Mouse (Mus musculus) megakaryocyte progenitor cell, adult 5-6 weeks (primary cell): Measurements from ENCODE around the gene Cnr1. TPM values are rescaled to one million over a fixed set of nuclear protein-coding genes. Genes with fewer than 3 reads are reported as not detected.
A peak's percentile ranks its signal among the peaks of the same experiment; 100 is the strongest.

ENCODE experiments used
- ATAC-seq: replicated peaks from 2 replicates; pipeline ENCODE4 v1.8.0; 2016; ENCODE audit warnings: mild to moderate bottlenecking, moderate TSS enrichment, inconsistent platforms; ENCODE audit not compliant: poor library complexity
- total RNA-seq, 2 experiments: library from RNA; stranded (forward) in 1 of 2; stranded (reverse) in 1 of 2; fragments of 157-497, 149-512 nt in 1 of 2; fragments of 200-1000 nt in 1 of 2; gene quantifications; 2 replicates each; pipeline versions ENCODE4 v1.2.3 to v1.2.4; 2015 to 2017

Cnr1 gene
- not detected in 2 replicates for total RNA-seq (2015)
- not detected in 2 replicates for total RNA-seq (2017)

DNA sequence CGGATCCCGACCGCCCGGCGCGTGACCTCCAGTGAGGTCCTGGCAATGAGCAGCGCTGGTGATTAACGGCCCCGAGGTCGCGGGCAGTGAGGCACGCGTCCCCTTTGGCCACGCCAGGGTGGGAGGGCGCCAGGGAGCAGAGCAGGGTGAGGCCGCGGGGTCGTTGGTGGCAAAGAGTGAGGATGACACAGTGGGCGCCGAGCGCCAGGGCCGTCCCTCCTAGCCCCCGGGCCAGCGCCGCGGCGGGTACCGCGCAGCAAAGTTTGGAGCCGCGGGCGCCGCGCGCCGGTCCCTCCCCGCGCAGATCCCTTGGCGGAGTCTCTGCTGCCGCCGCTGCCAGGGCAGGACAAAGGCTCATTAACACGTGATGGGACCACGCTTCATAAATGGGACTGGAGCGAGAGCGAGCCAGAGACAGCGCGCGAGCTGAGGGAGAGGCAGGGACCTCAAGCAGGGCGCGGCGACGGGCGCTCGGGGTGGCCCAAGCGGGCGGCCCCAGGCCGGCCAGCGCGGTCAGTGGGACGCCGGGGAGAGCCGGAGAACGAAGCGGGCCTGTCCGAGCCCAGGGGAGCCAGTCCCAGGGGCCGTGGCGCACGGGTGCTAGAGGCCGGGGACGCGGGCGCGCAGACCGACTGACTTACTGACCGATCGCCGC is at the start of gene Cnr1:
Cnr1 (plus strand) TSS at position 360 of the 655 bp plus-strand sequence.
- ATAC-seq: peak; percentile 63

DNA sequence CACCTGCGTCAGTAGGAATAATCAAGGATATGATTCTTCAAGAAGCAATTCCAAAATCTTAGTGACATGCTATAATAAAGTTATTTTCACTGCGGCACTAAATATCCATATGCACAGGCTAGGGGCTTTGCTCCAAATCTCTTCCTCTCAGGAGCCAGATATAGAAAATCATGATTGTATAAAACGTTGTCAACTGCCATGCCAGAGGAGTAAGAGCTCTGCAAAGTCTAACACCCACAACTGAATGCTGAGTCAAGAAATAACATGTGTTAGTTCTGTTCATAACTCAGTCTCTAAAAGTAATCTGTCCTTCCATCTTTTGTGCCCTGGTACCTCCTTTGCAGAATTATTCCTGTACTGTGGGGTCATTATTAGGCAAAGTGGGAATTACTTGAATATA is 44.4 kb upstream of the Cnr1 start:
- no peak for ATAC-seq

DNA sequence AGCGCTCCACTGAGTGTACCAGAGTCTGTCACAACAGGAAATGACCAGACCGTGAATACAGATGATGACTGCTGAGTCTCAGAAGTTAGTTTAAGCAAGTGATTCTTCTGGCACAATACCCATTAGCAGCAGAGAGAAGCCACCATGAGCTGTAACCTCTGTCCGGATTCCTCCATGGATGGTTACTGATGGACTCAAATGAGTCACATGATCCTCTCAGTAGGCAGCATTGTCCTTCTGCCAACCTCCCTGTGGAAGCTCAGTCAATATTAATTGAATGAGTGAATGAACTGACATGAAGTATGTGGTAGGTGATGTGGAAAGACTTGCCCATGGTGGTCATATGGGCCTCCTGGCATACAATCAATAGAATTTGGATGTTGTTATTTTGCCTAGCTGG is 38.4 kb upstream of the Cnr1 start:
- ATAC-seq: no peak

DNA sequence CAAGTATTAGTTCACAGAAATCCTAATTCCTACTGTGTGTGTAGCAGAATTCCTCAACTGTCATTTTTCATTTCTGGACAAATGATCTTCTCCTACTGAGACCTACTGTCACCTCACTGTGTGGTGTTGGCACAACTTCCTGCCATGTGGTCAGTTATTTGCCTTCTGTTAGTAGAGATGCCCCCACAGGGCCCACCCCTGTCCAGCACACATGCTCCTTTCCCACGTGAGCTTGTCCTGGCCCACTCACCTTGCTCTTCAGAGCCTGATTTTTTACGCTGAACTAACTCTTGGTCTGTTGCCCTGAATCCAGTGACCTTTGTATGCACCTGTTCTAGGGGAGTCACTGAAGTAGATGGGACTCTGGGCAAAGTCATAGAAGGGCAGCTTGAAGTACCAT is 34.4 kb upstream of the Cnr1 start:
- ATAC-seq: no peak

DNA sequence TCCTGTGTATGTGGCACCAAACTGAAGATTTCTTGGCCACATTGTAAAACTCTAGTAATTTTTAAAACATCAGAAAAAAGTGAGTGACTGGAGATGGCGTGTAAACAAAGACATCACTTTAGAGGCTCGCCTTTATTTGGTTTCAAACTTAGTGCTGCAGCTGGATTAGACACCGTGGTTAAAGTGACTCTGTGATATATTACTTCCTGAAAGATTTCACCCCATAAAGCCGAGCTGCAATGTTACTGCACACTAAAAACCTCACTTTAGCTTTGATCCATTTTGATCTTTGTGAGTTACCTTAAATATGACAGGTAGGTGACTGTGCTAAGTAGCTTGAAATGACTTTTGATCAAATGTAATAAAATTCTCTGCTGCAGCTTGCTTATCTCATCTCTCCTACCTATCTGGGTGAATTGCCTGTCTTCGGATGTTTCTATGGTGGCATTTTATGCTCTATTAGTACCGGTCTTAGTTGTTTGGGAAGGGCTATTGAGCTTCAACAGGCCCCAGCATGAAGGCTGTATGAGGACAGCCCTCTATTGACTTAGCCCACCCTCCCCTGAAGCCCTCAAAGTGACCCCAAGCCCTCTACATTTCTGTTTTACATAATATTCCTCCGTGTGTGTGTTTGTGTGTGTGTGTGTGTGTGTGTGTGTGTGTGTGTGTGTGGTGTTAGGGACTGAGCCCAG is 32.1 kb upstream of the Cnr1 start:
- ATAC-seq: no peak

DNA sequence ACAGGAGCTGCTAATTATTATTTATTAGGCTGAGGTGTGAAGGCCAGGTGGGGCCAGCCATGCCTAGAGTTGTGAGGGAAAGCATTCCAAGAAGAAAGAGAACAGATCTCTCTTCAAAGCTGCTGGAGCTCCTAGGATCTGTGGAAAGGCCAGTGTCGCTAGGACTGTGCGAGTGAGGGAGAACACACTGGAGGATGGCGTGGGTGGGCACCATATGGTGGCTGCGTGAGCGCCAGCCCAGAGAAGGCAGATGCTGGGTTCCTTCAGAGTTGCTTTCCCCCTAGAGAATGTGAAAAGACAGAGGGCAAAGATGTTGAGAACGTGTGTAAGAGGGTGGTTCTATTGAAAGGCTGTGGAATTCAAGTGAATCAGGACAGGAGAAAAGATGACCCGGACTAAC is 30.6 kb upstream of the Cnr1 start:
- ATAC-seq: no peak

DNA sequence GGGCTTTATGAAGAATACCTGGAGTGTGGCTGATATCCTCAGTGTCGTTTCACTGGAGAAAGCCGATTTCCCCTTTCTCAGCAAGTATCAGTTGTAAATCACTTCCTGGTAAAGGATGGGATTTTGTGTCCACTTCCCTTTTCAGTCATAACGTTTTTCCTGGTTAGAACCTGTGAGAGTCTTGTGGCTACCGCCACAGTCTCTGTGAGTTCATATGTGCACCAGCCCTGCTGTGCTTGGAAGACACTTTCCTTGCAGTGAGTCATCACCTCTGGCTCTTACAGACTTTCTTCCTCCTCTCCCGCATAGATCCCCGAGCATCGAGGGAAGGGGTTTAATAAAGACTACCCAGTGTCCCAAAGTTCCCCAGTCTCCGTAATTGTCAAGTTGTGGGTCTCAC is 29.3 kb upstream of the Cnr1 start:
- peak; percentile 88 for ATAC-seq

DNA sequence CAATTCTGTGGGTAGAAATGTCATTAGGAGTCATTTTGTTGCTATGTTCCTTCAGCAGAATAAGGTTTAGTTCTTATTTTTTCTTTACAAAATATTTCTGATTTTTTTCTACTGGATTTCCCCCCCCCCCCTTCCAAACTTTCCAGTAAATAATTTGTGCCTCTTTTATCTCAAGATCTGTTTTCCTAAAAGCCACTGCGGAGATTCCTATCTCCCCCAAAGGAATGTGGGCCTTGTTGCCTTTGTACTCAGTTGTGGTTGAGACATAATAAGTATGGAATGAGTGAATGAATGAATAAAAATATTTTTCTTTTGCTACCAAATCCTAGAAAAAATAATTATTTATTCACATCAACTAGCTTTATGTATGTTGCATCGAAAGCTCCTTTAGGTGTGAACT is 28.9 kb upstream of the Cnr1 start:
- ATAC-seq: no peak

DNA sequence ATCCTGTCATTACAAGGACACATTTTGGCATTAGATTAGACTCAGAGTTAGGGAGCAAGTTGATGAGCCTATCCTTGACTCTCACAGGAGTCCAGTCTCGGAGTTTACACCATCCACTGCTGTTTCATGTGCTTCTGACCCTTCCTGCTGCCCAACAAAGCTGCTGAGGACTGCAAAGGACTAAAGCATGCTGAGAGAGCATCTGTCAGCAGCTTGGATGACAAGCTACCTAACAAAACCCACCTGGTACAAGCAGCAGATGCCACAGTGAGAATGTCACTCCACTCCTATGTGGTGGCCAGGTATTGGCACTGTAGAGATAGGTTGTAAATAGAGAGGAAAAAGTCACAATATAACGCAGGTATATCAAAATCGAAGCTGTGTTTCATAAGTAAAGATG is 22.7 kb upstream of the Cnr1 start:
- no peak for ATAC-seq

DNA sequence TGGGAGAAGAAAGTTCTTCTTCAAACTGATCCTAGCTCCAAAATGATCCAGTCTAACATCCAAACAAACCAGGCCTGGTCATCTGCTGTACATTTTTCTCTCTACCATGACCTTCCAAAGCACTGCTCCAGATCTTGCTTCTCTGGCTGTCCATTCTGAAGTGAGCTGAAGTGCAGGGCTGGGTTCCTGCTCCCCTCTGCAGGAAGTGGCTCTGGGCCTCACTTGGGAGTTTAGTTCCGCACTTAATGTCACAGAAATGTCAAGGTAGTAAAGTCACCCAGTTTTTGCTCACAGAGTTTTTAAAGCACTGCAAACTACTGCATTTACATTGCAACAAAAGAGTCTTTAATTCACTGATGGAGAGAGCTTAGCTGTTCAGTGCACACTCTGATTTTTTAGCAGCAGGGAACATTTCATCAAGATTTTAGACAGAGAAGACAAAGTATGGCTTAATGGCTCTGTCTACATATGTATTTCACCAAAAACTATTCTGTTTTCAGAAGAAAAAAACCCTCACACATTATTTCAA is 20.5 kb upstream of the Cnr1 start:
- no peak for ATAC-seq

DNA sequence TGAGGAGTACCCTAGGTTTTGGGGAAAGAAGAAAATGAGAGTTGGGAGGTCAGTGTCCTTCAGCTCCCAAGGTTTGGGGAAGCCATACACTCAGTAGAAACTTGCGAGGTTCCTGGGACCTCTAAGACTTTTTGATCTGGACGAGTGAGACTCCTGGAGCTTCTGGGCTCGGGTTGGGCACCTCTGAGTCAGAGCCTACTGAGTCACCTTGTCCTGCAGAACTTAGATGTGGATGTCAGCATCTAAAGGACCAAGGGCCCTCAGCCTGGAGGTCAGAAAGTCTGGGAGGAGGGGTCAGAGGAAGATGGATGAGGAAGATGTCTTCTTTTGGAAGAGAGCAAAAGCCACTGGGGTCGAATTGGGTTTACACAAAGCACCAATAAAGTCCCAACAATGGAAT is 19.6 kb upstream of the Cnr1 start:
- no peak for ATAC-seq

DNA sequence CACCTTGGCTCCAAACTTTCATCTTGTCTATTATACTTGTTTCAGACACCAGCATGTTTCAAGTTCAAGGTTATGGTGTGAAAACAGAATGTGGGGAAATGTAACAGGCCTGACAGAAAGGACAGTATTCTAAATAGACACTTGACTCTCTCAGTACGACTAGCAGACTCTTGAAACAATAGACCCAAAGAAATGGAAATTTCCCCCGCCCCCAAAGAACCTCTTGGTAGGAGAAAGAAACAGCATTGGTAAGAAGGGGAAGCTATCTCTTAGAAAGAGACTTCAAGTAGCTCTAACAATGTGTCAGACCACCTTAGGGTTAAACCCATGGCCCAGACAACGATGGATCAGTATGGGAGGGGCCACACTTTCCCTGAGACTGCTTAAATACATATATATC is 15.6 kb upstream of the Cnr1 start:
- no peak for ATAC-seq

DNA sequence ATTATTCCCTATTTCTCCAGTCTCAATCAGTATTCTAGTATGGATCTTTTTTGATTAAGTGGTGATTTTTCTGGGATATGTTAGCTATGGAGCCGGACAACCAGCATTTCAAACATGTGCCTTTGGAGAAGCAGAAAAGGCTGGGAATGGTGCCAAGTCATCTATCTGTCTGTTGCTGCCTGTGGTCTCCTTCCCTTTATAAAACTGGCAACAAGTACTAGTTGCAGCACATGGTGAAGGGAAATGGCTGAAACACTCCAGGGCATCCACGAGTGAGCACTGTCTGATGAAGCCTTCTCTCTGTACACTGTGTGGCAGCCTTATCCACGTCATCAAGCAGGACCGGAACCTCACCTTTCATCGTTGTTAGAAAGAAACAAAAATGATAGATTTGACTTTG is 8.7 kb upstream of the Cnr1 start:
- ATAC-seq: no peak

DNA sequence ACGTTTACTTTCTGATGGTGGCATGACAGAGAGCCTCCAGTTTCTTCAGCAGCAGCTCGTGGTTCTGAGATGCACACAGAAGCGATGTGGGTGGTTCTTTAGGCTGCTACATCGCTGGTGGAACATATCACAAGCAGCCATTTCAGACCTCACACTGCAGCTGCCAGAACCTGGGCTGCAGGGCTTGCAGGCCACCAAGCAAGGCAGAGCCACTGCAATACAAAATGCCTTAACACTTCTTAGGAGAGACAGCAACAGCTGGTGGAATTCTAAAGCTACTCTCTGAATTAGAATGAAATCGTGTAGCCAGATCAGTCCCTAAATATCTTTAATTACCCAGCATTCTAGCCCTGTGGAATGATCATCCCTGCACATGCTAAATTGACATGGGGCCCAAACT is 3.6 kb upstream of the Cnr1 start:
- ATAC-seq: no peak

DNA sequence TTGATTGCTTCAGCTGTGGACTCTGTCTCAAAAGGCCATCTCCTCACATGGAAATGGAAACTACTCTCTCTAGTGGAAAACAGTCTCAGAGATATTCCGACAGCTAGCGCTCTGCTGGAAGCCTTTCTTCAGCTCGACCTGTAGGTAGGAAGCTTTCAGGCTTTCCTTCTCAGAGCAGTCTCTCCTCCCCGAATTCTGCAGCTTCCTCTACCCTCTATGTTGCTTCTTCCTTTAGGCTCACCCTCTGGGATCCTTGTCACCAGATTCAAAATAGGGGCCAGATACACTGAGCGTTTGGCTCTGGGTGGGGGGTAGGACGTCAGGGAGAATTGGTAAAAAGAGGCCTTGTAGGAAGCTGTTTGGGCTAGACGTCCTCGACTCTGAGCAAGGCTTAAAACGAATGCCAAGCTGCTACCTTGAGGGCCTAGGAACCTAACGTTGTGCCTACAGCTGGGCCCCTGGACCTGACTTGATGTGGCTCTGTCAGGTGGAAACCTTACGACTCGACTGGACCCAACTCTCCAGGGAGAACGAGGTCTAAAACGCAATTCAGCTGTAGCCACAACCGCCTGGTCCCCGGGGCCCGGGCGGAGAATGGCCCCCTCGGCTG is 1.1 kb upstream of the Cnr1 start:
- no peak for ATAC-seq

DNA sequence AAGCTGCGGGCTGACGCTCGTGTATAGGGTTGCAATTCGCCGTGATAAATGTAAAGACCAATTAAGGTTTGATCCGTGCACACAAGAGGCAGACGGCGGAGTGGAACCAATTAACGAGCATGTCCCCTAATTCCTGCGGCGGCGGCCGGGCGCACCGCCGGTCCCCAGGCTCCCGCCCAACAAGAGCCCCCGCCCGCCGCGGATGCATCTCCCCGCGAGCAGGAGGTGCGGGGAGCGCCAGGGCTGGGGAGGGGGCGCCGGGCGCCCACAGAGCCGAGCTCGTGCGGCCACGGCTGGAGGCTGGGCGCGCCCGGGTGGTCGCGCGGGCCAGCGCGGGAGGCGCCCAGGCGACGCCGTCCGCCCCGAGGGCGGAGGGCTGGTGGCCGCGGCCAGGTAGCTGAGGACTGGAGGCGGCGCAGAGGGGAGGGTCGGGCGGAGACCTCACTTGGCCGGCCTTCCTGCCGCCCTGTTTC is 596 bp upstream of the Cnr1 start:
- 0 out of 2 replicates have a peak, but pooled peaks have one; percentile 4 for ATAC-seq

DNA sequence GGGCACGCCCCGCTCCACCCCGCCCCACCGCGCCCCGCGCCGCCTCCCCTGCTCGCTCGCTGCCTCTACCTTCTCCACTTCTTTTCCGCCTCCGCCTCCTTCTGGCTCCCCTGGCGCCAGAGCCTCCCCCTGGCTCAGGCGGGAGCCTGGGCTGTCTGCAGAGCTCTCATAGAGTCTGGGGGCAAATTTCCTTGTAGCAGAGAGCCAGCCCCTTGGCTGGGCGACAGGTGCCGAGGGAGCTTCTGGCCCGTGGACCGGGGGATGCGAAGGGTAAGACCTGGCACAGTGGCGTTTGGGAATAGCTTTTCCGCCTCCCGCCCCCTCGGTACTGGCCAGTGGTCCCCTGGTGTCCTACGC is 474 bp downstream of the Cnr1 start:
- ATAC-seq: no peak; the same call in 1 of the 2 replicates

DNA sequence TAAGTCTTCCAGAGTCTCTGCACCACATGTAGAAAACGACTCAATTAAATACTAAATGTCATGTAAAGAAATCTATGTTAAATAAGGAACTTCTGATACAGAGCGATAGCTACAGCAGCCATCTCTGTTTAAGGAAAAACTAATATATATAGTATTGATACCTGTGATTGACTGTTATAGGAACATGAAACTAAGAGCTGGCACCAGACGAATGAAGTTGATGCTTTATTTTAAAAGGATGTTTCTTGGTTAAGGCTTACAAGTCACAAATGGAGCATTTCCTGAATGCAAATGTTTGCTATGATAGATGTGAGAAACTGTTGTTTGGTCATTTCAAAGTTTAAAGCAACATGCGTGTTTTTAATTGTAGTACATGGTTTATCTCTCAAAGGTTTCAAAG is 1.1 kb downstream of the Cnr1 start:
- no peak for ATAC-seq

DNA sequence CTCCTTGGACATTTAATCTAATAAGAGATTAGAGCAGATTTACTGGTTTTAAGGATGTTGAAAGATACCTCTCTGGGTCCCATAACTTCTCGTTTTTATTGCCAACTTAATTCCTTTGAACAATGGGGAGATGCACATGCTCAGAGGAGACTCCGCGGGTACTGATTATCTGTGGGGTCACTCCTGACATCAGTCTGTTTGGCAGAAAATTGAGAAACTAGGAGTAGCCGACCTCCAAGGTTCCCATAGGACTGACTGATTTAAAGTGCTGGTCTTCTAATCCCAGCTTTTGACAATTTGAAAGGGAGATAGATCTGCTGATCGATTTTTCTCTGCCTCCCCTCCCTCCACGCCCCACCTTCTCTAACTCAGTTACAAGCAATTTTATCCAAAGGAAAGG is 1.6 kb downstream of the Cnr1 start:
- ATAC-seq: no peak

DNA sequence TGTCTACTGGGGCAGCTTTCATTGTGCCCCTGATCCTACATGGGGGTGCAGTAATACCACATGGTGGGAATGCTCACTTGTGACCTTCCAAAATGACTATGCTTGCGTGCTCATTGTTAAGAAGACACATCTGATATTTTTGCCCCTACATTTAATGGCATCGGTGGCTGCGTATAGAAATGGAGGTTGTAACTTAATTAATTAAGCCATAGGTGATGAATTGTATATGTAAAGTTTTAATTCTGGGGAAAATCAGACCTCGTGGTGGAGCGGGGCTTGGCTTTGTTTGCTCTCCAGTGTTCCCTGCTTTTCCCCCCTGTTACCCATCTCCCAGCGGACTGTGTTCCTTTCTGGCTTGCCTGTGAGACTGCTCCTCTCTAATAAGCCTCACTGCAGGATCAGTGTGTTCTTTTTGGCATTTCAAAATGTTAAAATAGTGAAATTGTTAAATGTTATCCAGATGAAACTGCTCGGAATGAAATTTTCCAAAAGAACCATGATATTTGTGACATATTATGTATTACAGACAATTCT is 2.4 kb downstream of the Cnr1 start:
- ATAC-seq: no peak

DNA sequence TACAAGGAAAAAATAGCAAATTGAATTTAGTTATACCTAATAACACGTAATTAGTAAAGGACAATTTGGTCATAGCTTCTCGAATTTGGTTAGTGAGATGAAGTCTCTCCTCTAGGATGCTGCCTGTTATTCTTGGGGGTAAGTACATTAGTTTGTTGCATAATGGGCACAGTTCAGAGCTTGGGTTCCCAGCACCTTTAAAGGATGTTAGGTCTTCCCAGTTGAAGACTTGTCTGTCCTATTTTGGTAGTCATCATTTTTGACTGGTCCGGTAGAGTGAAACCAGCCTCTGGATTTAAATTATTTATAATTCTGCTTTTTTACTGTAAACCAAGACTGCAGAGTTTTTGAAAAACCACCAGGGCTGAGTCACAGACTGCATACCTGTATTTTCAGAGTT is 3.3 kb downstream of the Cnr1 start:
- ATAC-seq: no peak

DNA sequence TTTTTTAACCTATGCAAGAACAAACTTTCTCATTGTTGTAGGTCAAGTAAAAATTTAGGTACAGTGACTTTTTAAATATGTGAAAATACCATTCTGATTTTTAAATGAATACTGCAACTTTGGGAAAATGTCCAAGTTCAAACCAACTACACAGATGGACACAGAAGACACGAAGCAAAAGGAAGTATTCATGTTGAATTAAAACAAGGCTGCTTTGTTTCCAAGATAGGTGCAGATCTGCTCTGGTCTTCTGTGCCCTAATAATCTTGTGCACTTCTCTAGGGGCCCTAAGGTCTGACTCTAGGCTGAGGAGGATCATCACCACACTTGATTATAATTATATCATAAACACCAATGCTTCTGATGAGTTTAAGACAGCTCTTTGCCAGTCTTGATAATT is 4.1 kb downstream of the Cnr1 start:
- no peak for ATAC-seq
